Mouse (Mus musculus): ENCODE measurements around the gene Plekha7. TPM values are rescaled to one million over a fixed set of nuclear protein-coding genes. Genes with fewer than 3 reads are reported as not detected.

Plekha7 gene
- total RNA-seq (2014; rRNA removed) (9.9 and 17.0 TPM in 2 replicates), polyA plus RNA-seq (2015; fragmentation: Nextera tagmentation; extraction: Ambion mirVana) (3.3 and 5.4 TPM in 2 replicates)

DNA sequence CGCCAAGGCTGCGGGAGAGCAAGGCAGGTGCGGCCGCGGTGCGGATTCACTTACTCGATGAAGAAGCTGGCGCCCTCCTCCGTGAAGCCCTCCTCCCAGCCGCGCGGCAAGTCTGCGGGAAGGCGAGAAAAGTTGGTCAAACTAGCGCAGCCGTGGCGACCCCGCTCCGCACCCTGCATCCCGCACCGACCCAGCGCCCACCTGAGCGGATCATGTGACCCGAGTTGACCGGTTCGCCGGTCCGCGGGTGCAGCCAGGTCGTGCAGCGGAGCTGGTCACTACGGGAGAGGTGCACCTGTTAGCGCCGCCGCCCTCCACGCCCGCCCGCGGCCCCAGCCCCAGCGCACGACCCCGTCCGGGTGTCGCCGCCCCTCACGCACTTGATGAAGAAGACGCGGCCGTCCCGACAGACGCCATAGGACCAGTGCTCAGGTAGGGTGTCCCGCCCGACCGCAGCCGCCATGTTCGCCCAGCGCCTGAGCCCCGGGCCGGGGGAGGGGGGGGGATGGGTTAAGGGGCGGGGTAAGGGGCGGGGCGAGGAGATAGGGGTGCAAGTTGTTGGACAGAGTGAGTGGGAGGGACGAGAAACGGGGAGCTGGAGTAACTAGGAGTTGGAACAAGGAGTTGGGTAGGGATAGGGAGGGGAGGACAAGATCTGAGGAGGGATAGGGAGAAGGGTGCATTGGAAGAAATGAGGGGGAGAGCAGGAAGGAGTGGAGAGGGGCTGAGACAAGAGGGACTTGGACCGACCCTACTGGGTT, at the start of gene Plekha7:
Gene Plekha7 (minus strand): TSS at position 506 of the 761 bp plus-strand sequence.
- DNase-seq = no peak
- WGBS = under 1% methylated on average over 65 of the region's 65 CpGs

DNA sequence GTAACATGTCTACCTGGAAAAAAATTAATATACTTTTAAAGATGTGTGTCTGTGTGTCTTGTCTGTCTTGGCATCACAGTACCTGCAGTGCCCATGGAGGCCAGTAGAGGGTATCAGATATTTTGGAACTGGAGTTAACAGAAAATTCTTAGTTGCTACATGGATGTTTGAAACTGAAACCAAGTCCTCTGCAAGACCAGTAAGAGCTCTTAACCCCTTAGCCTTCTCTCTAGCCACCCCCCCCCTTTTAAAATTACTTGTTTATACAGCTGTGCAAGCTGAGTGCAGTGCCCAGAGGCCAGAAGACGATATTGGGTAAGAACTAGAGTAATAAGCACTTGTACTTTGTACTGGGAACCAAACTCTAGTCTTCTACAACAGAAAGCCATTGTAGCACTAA, 28.1 kb upstream of the Plekha7 start:
- Histone ChIP-seq H3K9ac (no peak overlapping the region), H3K4me2 (ENCODE audit: low read depth) (no peak overlapping the region), H3K27ac (ENCODE audit: low read depth, low read length) (no peak overlapping the region), H3K4me3 (ENCODE audit: low read depth, low read length) (no peak overlapping the region), H3K4me1 (ENCODE audit: insufficient read depth) (no peaks in the 10 kb centered on the region), H3K9me3 (ENCODE audit: low read length) (no peaks in the 10 kb centered on the region), H3K27me3 (ENCODE audit: insufficient read depth, low read length) (no peaks in the 10 kb centered on the region), H3K36me3 (ENCODE audit: insufficient read depth) (peaks cover 10% of the 10 kb centered on the region)
- ATAC-seq (no peak), DNase-seq (peak; percentile 50)
- TF ChIP-seq CTCF (IDR thresholded peaks at IDR 0.05; ENCODE audit: low read depth) = peak; percentile 68
- WGBS = 86% methylated on average over 1 of the region's 1 CpGs

More for the DNA sequence above, at the start of gene Plekha7:
- no peak within 1 kb of the TSS for H3K27ac ChIP-seq (ENCODE audit: low read depth, low read length)
- no peaks in the 10 kb centered on the region for H3K9me3 ChIP-seq (ENCODE audit: low read length)
- no peak for TF ChIP-seq CTCF (IDR thresholded peaks at IDR 0.05; ENCODE audit: low read depth)
- H3K4me1 ChIP-seq (ENCODE audit: insufficient read depth) = no peaks in the 10 kb centered on the region
- H3K27me3 ChIP-seq (ENCODE audit: insufficient read depth, low read length) = peaks cover 17% of the 10 kb centered on the region; the same call in 1 of the 2 replicates
- peak within 1 kb of the TSS; percentile 100 for H3K4me2 ChIP-seq (ENCODE audit: low read depth)
- H3K4me3 ChIP-seq (ENCODE audit: low read depth, low read length) = peak within 1 kb of the TSS; percentile 60
- peak; percentile 37 for ATAC-seq
- no peaks in the 10 kb centered on the region for H3K36me3 ChIP-seq (ENCODE audit: insufficient read depth)
- peak within 1 kb of the TSS; percentile 35 for H3K9ac ChIP-seq

DNA sequence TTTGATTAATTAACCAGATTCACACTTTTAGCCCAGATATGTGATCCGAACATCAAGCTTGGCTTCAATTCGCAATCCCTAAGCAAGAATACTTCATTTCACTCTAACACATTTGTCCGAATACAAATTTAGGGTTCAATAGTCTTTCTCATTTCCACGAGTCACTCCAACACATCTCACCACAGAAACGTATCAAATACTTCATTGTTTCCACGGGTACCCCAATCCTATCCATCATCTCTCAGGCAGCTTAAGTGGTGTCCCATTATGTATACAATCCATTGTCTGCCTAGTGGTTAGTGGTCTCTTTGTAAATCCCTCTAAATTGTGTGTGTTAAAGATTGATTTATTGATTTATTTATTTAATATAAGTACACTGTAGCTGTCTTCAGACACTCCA, 27.0 kb upstream of the Plekha7 start:
- Histone ChIP-seq H3K27ac (ENCODE audit: low read depth, low read length) (no peak overlapping the region), H3K36me3 (ENCODE audit: insufficient read depth) (peaks cover 21% of the 10 kb centered on the region), H3K4me3 (ENCODE audit: low read depth, low read length) (peak overlapping the region; percentile 91; the same call in 1 of the 2 replicates), H3K4me2 (ENCODE audit: low read depth) (no peak overlapping the region), H3K4me1 (ENCODE audit: insufficient read depth) (no peaks in the 10 kb centered on the region), H3K9ac (no peak overlapping the region; the same call in 1 of the 2 replicates), H3K27me3 (ENCODE audit: insufficient read depth, low read length) (no peaks in the 10 kb centered on the region), H3K9me3 (ENCODE audit: low read length) (no peaks in the 10 kb centered on the region)
- no peak for TF ChIP-seq CTCF (IDR thresholded peaks at IDR 0.05; ENCODE audit: low read depth)
- WGBS = 78% methylated on average over 6 of the region's 6 CpGs
- no peak for DNase-seq
- ATAC-seq = no peak

DNA sequence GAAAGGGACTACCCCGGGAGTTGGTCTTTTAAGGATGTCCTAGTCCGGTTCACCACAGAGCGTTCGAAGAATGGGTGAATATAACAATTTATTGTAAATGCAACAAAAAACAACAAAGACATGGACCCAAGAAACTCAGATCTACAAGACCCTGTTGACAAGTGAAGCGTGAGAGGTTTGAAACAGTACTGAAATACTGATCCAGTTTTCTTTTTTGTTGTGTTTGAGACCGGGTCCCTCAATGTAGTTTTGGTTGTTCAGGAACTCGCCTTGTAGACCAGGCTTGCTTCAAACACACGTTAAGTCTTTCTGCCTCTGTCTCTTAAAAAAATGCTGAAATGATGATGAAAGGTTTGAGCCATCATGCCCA, 26.5 kb upstream of the Plekha7 start:
- Histone ChIP-seq H3K4me1 (ENCODE audit: insufficient read depth) (no peaks in the 10 kb centered on the region), H3K9ac (peak overlapping the region; percentile 99), H3K9me3 (ENCODE audit: low read length) (no peaks in the 10 kb centered on the region), H3K27ac (ENCODE audit: low read depth, low read length) (no peak overlapping the region), H3K4me3 (ENCODE audit: low read depth, low read length) (peak overlapping the region; percentile 91), H3K36me3 (ENCODE audit: insufficient read depth) (peaks cover 25% of the 10 kb centered on the region), H3K4me2 (ENCODE audit: low read depth) (peak overlapping the region; percentile 85), H3K27me3 (ENCODE audit: insufficient read depth, low read length) (no peaks in the 10 kb centered on the region)
- DNase-seq (peak; percentile 35), ATAC-seq (no peak)
- no peak for TF ChIP-seq CTCF (IDR thresholded peaks at IDR 0.05; ENCODE audit: low read depth)
- 22% methylated on average over 8 of the region's 8 CpGs for WGBS

DNA sequence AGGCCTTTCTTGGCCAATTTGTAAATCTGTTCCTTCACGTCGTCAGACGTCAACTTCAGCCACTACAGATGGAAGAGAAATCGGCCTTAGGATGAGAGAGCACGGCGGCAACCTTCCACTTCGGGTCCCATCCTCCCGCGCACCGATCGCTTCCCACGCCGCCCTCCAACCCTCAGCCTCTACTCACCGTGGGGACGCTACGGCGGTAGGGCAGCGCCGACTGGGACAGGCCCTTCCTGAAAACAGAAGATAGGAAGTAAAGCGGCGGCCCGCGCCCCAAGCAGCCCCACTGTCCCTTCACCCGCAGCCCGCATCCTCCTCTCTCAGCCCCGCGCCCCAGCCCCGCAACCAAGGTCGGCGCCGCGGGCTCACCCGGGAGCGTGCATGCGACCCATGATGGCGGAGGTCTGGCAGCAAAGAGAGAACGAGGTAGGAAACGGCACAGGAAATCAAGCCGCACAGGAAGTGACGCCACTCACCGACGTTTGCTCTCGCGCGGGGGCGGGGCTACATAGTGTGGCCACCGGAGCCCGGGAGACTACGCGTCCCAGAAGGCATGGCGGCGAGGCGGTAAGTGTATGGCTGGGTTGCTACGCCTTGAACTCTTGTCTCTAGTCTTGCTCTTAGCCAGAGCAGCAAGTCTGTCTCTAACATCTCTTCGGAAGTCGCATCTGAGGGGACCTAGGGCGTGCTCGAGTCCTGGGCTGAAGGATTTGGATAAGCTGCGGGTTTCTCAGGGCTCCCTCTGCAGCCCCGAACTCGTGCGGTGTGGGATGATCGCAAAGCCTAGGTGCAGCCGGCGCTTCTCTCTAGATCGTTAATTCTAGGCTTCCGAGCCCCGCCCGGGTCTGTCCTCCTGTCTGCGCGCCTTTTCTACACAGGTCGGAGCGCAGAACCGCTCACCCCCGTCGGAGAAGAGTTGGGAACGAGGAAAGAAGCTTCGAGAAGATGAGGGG, 25.8 kb upstream of the Plekha7 start, which contains the start of gene Rps13:
Gene Rps13 (minus strand): TSS at position 483 of the 956 bp plus-strand sequence.
- H3K36me3 ChIP-seq (ENCODE audit: insufficient read depth) = peaks cover 26% of the 10 kb centered on the region
- DNase-seq = peak; percentile 98

DNA sequence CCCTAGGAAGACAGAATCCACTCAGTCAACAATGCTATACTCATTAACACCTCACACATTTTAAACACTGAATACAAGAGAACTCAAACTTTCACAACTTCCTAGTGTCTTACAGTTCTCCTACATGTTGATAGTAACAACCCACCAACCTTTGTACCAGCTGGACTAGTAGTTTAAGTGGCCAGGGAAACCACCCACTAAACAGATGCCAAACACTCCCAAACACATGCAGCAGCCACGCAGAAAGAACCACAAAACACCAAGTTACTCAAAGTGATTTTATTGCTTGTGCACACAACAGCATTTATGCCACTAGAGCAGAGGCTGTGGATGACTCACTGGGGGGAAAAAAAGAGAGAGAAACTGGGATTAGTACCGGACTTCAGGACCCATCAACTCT, 23.1 kb upstream of the Plekha7 start:
- Histone ChIP-seq H3K27ac (ENCODE audit: low read depth, low read length) (no peak overlapping the region), H3K9me3 (ENCODE audit: low read length) (no peaks in the 10 kb centered on the region), H3K9ac (no peak overlapping the region), H3K36me3 (ENCODE audit: insufficient read depth) (peaks cover 28% of the 10 kb centered on the region), H3K4me2 (ENCODE audit: low read depth) (no peak overlapping the region), H3K4me3 (ENCODE audit: low read depth, low read length) (no peak overlapping the region), H3K4me1 (ENCODE audit: insufficient read depth) (no peaks in the 10 kb centered on the region), H3K27me3 (ENCODE audit: insufficient read depth, low read length) (no peaks in the 10 kb centered on the region)
- 98% methylated on average over 2 of the region's 2 CpGs for WGBS
- ATAC-seq (no peak), DNase-seq (no peak)
- TF ChIP-seq CTCF (IDR thresholded peaks at IDR 0.05; ENCODE audit: low read depth) = no peak

More for the DNA sequence above, 25.8 kb upstream of the Plekha7 start, which contains the start of gene Rps13:
- no peak for TF ChIP-seq CTCF (IDR thresholded peaks at IDR 0.05; ENCODE audit: low read depth)
- Histone ChIP-seq H3K4me2 (ENCODE audit: low read depth) (peak within 1 kb of the TSS; percentile 85), H3K4me3 (ENCODE audit: low read depth, low read length) (peak within 1 kb of the TSS; percentile 91), H3K27me3 (ENCODE audit: insufficient read depth, low read length) (no peaks in the 10 kb centered on the region), H3K9ac (peak within 1 kb of the TSS; percentile 99), H3K27ac (ENCODE audit: low read depth, low read length) (peak within 1 kb of the TSS; percentile 91), H3K4me1 (ENCODE audit: insufficient read depth) (no peaks in the 10 kb centered on the region), H3K9me3 (ENCODE audit: low read length) (no peaks in the 10 kb centered on the region)
- ATAC-seq = peak; percentile 99
- WGBS = under 1% methylated on average over 77 of the region's 78 CpGs
